Mouse (Mus musculus): Measurements from ENCODE around the gene Mtmr3.

- no peak for TF ChIP-seq HCFC1 (IDR thresholded peaks at IDR 0.05; ENCODE audit: borderline replicate concordance, insufficient read depth, low read length)
- no peak for TF ChIP-seq ZNF384 (IDR thresholded peaks at IDR 0.05; ENCODE audit: low read depth, low read length)
- TF ChIP-seq ZC3H11A (IDR thresholded peaks at IDR 0.05; ENCODE audit: borderline replicate concordance, low read depth, low read length), result no peak
- TF ChIP-seq CHD2 (IDR thresholded peaks at IDR 0.05; ENCODE audit: low read depth, low read length), result no peak
Observed at GRCm38 (mm10) chr11:4522142-4522664, 72.5 kb downstream of the Mtmr3 start.

Data from ES-E14 (cell line).